Mouse (Mus musculus): ENCODE measurements at regions not wholly inside any gene's neighbourhood (a gene's known extent, or its start where the extent isn't known, plus 50 kb on each side); places are given as distances from the start of the nearest gene placed in this dataset.

DNA sequence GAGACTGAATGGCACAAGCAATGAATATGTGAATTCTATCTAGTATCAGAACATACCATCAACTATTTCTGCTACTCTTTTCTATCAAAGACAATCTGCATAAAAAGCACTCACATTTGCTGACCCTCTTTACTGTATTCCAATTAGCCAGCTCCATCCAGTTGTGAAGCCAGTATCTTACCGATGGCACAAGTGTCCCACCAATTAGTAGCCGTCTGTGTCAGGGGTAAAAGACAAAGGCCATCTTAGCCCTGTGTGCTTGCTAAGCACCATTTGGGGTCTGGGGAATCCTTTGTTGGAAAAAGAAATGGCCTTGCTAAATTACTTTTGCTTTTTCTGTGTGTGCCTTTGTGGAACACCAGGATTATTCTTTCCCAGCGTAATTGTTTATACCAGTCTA lies 1007.5 kb downstream of the Robo2 start:
- TF ChIP-seq CTCF (conservative IDR thresholded peaks at IDR 0.05; ENCODE audit: insufficient read depth, insufficient read length, low read depth, low read length) (no peak), POLR2A (IDR thresholded peaks at IDR 0.05; ENCODE audit: low read depth, low read length) (no peak)
